Mouse (Mus musculus) olfactory bulb, adult 2 months (tissue): ENCODE data around the gene 1700011L22Rik.

Experiments used
- CTCF ChIP-seq: fragments of 200-500 bp; IDR thresholded peaks from 2 replicates; pipeline ENCODE4 v1.5.1; 2012; ENCODE audit warnings: low read depth, mild to moderate bottlenecking, low read length, moderate library complexity; ENCODE audit not compliant: insufficient read depth
- POLR2A ChIP-seq: fragments of 200-500 bp; IDR thresholded peaks from 2 replicates; pipeline ENCODE4 v1.6.1; 2012; ENCODE audit warnings: mild to moderate bottlenecking, low read depth, low read length, moderate library complexity; ENCODE audit not compliant: insufficient read depth

DNA sequence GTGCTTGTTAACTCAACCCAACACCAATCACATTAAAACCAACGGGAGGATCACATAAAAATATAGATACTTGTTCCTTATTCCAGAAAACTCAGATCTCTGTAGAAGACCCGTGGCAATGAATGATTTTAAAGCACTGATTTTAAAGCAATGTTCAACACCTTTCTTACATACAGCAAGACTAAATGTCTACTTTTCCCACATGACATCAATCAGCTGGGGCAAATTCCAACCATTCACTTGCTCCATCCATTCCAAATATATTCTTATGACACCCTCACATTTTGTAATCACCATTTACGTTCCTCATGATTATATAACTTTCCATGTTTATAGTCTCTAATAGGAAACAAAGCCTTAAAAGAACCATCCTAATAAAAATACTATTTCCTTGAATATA, 45.5 kb upstream of the 1700011L22Rik start:
- TF ChIP-seq POLR2A (no peak), CTCF (no peak)
